Mouse (Mus musculus): ENCODE data around the gene Cryz.

Gene Cryz

GRCm38 (mm10) chr3:154668485-154668884 lies 72.0 kb downstream of the Cryz start:
- no peak for DNase-seq (ENCODE audit: inconsistent age in 2 of 2, low spot score in 1 of 2)

- DNase-seq (ENCODE audit: inconsistent age in 2 of 2, low spot score in 1 of 2): no peak
Measured at GRCm38 (mm10) chr3:154670584-154670983, 74.1 kb downstream of the Cryz start.

GRCm38 (mm10) chr3:154671013-154671412 lies 74.5 kb downstream of the Cryz start:
- DNase-seq (ENCODE audit: inconsistent age in 2 of 2, low spot score in 1 of 2): no peak
